Mouse (Mus musculus) embryonic facial prominence, embryonic 11.5 days (tissue): Measurements from ENCODE around the gene 4930407I10Rik. TPM values are rescaled to one million over a fixed set of nuclear protein-coding genes. Genes with fewer than 3 reads are reported as not detected.
A peak's percentile ranks its signal among the peaks of the same experiment; 100 is the strongest.

Experiments
- ATAC-seq: fragments of 200-750 bp; cut with Nextera tagmentation; replicated peaks from 2 replicates; pipeline ENCODE4 v1.8.0; 2017; ENCODE audit warnings: low read depth; ENCODE audit not compliant: insufficient number of reproducible peaks, low FRiP score, low TSS enrichment
- DNase-seq: peaks from one replicate; pipeline ENCODE4 v3.0.0-alpha.2; 2015; ENCODE audit warnings: low spot score
- H3K27ac ChIP-seq: fragments of 300-500 bp; sonication (generic); replicated peaks from 2 replicates; pipeline ENCODE4 v1.5.1; 2014; ENCODE audit warnings: mild to moderate bottlenecking, low read depth, low read length, control low read depth
- H3K27me3 ChIP-seq: fragments of 300-500 bp; sonication (generic); 2 replicates; pipeline ENCODE4 v1.6.1; 2014; ENCODE audit warnings: mild to moderate bottlenecking, low read length, moderate library complexity, mixed read lengths; ENCODE audit not compliant: control insufficient read depth, insufficient read depth
- H3K36me3 ChIP-seq: fragments of 300-500 bp; sonication (generic); replicated peaks from 2 replicates; pipeline ENCODE4 v1.6.1; 2014; ENCODE audit warnings: low read depth, mild to moderate bottlenecking, low read length, moderate library complexity, mixed read lengths; ENCODE audit not compliant: control insufficient read depth, insufficient read depth
- H3K4me1 ChIP-seq: fragments of 300-500 bp; sonication (generic); 2 replicates; pipeline ENCODE4 v1.6.1; 2014; ENCODE audit warnings: low read length, mixed read lengths; ENCODE audit not compliant: control insufficient read depth, insufficient read depth
- H3K4me2 ChIP-seq: fragments of 300-500 bp; sonication (generic); 2 replicates; pipeline ENCODE4 v1.6.1; 2014; ENCODE audit warnings: low read depth, mild to moderate bottlenecking, control low read depth, low read length, moderate library complexity
- H3K4me3 ChIP-seq: fragments of 300-500 bp; sonication (generic); 2 replicates; pipeline ENCODE4 v1.5.1; 2014; ENCODE audit warnings: low read depth, low read length, control low read depth
- H3K9ac ChIP-seq: fragments of 300-500 bp; sonication (generic); replicated peaks from 2 replicates; pipeline ENCODE4 v1.6.1; 2014; ENCODE audit warnings: mild to moderate bottlenecking, control low read depth, low read length
- H3K9me3 ChIP-seq: fragments of 300-500 bp; sonication (generic); replicated peaks from 2 replicates; pipeline ENCODE4 v1.6.1; 2016; ENCODE audit warnings: mild to moderate bottlenecking, low read length, inconsistent platforms, mixed read lengths; ENCODE audit not compliant: control insufficient read depth
- WGBS: fragments of 180-500 bp; shearing (Covaris S2); extraction: QIAGEN DNeasy Blood & Tissue Kit; methylation state at CpG from one replicate; pipeline ENCODE4 v1.1.7; 2014; 5-methylcytosine and 5-hydroxymethylcytosine counted together
- polyA plus RNA-seq: library from polyadenylated mRNA; unstranded; fragments of >200 nt; fragmentation: Nextera tagmentation; extraction: Ambion mirVana; gene quantifications from 2 replicates; pipeline ENCODE4 v1.2.1, GENCODE M21; 2014

The 4930407I10Rik gene
- polyA plus RNA-seq, 1 experiment from 2014 or later: not detected

DNA sequence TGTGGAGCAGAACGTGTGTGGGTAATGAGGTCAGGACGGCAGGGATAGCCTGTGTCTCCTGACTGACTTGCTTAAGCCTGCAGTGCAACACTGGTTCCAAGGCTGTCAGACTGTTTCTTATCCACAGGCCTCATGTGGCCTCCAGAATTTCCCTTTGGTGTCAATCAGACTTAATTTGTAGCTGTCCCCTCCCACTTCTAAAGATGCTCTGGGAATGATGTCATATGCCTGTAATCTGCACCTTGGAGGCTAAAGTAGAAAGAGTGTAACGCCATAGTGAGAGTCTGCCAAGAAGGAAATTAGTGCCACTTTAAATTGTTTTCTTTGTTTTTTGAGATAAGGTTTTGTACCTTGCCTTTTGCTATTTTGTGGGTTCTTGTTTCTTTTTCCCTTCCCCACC is 39.7 kb upstream of the 4930407I10Rik start:
- Histone ChIP-seq H3K4me2 (no peak overlapping the region), H3K9me3 (no peaks in the 10 kb centered on the region), H3K27me3 (no peaks in the 10 kb centered on the region), H3K27ac (no peak overlapping the region), H3K4me3 (no peak overlapping the region), H3K9ac (no peak overlapping the region), H3K36me3 (no peaks in the 10 kb centered on the region; the same call in none of the 2 replicates), H3K4me1 (no peaks in the 10 kb centered on the region; the same call in 1 of the 2 replicates)
- WGBS: 86% methylated on average over 3 of the region's 3 CpGs
- no peak for DNase-seq
- no peak for ATAC-seq

DNA sequence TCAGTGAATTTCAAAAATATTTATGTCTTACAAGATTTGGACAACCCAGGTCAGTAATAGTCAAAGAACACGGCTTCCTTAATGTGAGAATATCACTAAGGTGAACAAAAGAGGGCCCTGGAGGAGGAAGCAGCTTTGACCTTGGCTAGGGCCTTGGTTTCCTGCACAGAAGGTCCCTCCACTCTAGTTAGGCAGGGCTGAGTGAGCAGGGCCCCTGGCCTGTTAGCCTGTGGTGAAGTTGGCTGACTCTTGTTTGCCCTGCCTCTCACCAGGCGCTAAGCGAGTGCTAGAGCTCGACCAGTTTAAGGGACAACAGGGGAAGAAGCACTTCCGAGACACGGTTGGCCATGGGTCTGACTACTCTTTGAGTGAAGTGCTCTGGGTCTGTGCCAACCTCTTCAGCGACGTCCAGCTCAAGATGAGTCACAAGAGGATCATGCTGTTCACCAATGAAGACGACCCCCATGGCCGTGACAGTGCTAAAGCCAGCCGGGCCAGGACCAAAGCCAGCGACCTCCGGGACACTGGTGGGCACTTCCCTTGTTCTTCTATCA is 36.3 kb upstream of the 4930407I10Rik start:
- Histone ChIP-seq H3K27ac (no peak overlapping the region), H3K36me3 (peaks cover 6% of the 10 kb centered on the region), H3K4me2 (no peak overlapping the region), H3K27me3 (no peaks in the 10 kb centered on the region), H3K9ac (no peak overlapping the region), H3K9me3 (no peaks in the 10 kb centered on the region), H3K4me1 (no peaks in the 10 kb centered on the region), H3K4me3 (no peak overlapping the region)
- DNase-seq (no peak), ATAC-seq (no peak)
- WGBS: 92% methylated on average over 13 of the region's 13 CpGs

GRCm38 (mm10) chr15:82023965-82024635 is 34.9 kb upstream of the 4930407I10Rik start:
- H3K27ac ChIP-seq: no peak overlapping the region
- ATAC-seq: no peak
- no peaks in the 10 kb centered on the region for H3K27me3 ChIP-seq
- no peak for DNase-seq
- 89% methylated on average over 6 of the region's 6 CpGs for whole genome bisulfite sequencing
- no peak overlapping the region for H3K4me3 ChIP-seq
- H3K4me1 ChIP-seq: no peaks in the 10 kb centered on the region
- no peak overlapping the region for H3K9ac ChIP-seq
- H3K36me3 ChIP-seq: peaks cover 6% of the 10 kb centered on the region
- H3K4me2 ChIP-seq: no peak overlapping the region
- H3K9me3 ChIP-seq: no peaks in the 10 kb centered on the region

DNA sequence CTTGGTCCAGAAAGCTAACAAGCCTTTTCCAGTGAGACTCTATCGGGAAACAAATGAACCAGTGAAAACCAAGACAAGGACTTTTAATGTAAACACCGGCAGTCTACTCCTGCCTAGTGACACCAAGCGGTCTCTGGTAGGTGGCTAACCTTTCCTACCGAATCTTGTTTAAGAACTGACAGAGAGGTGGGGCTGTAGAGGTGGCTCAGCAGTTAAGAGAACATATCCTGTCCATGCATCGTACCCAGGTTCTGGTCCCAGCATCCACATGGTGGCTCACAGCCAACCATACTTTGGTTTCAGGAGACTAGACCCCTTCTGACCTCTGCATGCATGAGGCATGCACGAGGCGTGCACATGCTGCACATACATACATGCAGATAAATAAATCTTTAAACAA is 31.7 kb upstream of the 4930407I10Rik start:
- no peak overlapping the region for H3K4me2 ChIP-seq
- H3K27me3 ChIP-seq: no peaks in the 10 kb centered on the region
- no peaks in the 10 kb centered on the region for H3K4me1 ChIP-seq
- no peak for ATAC-seq
- 94% methylated on average over 7 of the region's 7 CpGs for WGBS
- no peak overlapping the region for H3K9ac ChIP-seq
- no peak for DNase-seq
- no peak overlapping the region for H3K4me3 ChIP-seq
- peaks cover 6% of the 10 kb centered on the region for H3K36me3 ChIP-seq
- H3K27ac ChIP-seq: no peak overlapping the region
- H3K9me3 ChIP-seq: no peaks in the 10 kb centered on the region

GRCm38 (mm10) chr15:82027726-82028125 is 31.2 kb upstream of the 4930407I10Rik start:
- Histone ChIP-seq H3K4me3 (no peak overlapping the region), H3K9me3 (no peaks in the 10 kb centered on the region), H3K36me3 (peaks cover 6% of the 10 kb centered on the region), H3K27me3 (no peaks in the 10 kb centered on the region), H3K9ac (no peak overlapping the region), H3K4me1 (no peaks in the 10 kb centered on the region), H3K4me2 (no peak overlapping the region), H3K27ac (no peak overlapping the region)
- ATAC-seq (no peak), DNase-seq (no peak)
- 90% methylated on average over 7 of the region's 7 CpGs for WGBS

DNA sequence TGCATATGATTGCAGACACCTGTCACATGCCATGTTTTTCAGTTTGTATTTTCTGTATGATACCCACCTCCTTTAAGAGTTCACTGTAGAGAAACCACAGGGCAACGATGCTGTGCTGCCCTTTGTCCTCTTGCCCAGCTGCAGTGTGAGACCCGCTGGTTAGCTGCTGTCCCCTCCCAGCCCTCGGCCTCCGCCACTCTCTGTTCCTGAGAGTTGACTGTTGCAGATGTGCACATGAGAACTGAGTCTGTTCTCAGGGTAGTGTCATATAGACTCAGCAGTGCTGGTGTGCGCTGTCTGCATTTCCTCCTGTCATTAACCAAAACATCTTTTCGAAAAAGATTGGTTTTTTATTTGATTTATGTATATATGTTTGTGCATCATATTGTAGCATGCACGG is 26.6 kb upstream of the 4930407I10Rik start:
- no peaks in the 10 kb centered on the region for H3K4me1 ChIP-seq
- 85% methylated on average over 7 of the region's 7 CpGs for WGBS
- DNase-seq (no peak), ATAC-seq (no peak)
- no peak overlapping the region for H3K27ac ChIP-seq
- no peak overlapping the region for H3K4me3 ChIP-seq
- peaks cover 3% of the 10 kb centered on the region for H3K36me3 ChIP-seq
- H3K27me3 ChIP-seq: no peaks in the 10 kb centered on the region
- H3K9ac ChIP-seq: no peak overlapping the region
- H3K4me2 ChIP-seq: no peak overlapping the region
- no peaks in the 10 kb centered on the region for H3K9me3 ChIP-seq

DNA sequence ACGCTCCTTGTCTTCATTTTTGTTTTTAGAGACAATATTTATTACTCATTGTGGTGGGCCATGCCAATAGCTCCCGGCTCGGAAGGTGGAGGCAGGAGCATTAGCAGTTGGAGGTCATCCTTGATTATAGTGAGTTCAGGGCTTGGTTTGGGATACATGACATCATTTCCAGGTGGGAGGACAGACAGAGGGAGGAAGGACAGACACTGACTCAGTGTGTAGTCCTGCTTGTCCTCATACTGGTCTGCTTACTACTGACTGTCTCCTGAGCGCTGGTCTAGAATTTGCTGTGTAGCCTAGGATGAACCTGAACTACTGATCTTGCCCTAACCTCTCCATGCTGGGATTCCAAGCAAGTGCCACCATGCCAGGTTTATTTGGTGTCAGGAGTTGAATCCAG is 25.2 kb upstream of the 4930407I10Rik start, which contains the start of gene Desi1:
Gene Desi1 (minus strand): TSS at position 101 of the 400 bp plus-strand sequence.
- no peaks in the 10 kb centered on the region for H3K27me3 ChIP-seq
- H3K36me3 ChIP-seq: peaks cover 6% of the 10 kb centered on the region; the same call in 1 of the 2 replicates
- no peak within 1 kb of the TSS for H3K27ac ChIP-seq
- DNase-seq (no peak), ATAC-seq (no peak)
- no peaks in the 10 kb centered on the region for H3K9me3 ChIP-seq
- no peaks in the 10 kb centered on the region for H3K4me1 ChIP-seq
- H3K4me3 ChIP-seq: no peak within 1 kb of the TSS
- WGBS: 95% methylated on average over 4 of the region's 4 CpGs
- no peak within 1 kb of the TSS for H3K9ac ChIP-seq
- H3K4me2 ChIP-seq: no peak within 1 kb of the TSS

DNA sequence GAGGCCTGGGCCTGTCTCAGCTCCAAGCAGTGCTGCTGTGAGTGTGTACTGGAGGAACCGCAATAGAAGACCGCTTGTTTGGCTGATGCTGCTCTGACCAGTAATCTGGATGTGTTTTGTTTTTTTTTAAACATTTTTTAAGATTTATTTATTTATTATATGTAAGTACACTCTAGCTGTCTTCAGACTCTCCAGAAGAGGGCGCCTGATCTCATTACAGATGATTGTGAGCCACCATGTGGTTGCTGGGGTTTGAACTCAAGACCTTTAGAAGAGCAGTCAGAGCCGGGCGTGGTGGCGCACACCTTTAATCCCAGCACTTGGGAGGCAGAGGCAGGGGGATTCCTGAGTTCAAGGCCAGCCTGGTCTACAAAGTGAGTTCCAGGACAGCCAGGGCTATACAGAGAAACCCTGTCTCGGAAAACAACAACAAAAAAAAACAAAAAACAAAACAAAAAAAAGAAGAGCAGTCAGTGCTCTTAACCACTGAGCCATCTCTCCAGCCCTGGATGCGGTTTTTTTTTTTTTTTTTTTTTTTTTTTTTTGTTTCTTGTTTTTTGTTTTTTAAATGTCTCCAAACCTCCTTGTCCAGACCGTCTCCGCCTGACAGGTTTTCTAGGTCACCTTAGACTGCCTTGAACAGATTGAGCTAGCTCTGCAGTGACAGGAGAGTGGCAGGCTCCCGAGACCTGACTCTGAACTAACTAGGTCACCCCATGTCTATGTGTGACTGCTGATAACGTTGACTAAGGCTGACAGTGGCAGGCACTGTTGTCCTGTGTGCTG is 22.9 kb upstream of the 4930407I10Rik start:
- DNase-seq (peak; percentile 57), ATAC-seq (no peak)
- Histone ChIP-seq H3K4me1 (no peaks in the 10 kb centered on the region), H3K36me3 (peaks cover 12% of the 10 kb centered on the region), H3K27ac (no peak overlapping the region), H3K9ac (no peak overlapping the region), H3K4me3 (no peak overlapping the region), H3K9me3 (no peaks in the 10 kb centered on the region), H3K27me3 (no peaks in the 10 kb centered on the region), H3K4me2 (no peak overlapping the region)
- 83% methylated on average over 12 of the region's 12 CpGs for WGBS
